Mouse (Mus musculus) CH12.LX (cell line): ENCODE results near the gene Kif22. TPM values are rescaled to one million over a fixed set of nuclear protein-coding genes. Genes with fewer than 3 reads are reported as not detected.

Experiments
- DNase-seq: peaks from one replicate; pipeline ENCODE4 v3.0.0-alpha.2; 2013; ENCODE audit errors: extremely low read depth
- H3K27ac ChIP-seq: 2 replicates; pipeline ENCODE4 v1.5.1; 2012; ENCODE audit warnings: low read depth, mild to moderate bottlenecking, control low read depth, moderate library complexity; ENCODE audit not compliant: insufficient read depth
- H3K27me3 ChIP-seq: replicated peaks from 2 replicates; pipeline ENCODE3; 2012; ENCODE audit warnings: inconsistent platforms
- H3K36me3 ChIP-seq, 2 experiments: replicated peaks in 1 of 2; 2 replicates each; pipeline versions ENCODE3 to v1.6.1; 2012; ENCODE audit warnings: inconsistent platforms in 1 of 2, low read length in 1 of 2, mild to moderate bottlenecking in 1 of 2, mixed read lengths in 1 of 2, moderate library complexity in 1 of 2; ENCODE audit not compliant: control insufficient read depth in 1 of 2, insufficient read depth in 1 of 2
- H3K4me1 ChIP-seq, 2 experiments: 2 replicates each; pipeline ENCODE4 v1.6.1; 2012; ENCODE audit warnings: inconsistent platforms in 1 of 2, moderate library complexity in 1 of 2; ENCODE audit not compliant: insufficient read depth in 2 of 2, control insufficient read depth in 1 of 2
- H3K4me2 ChIP-seq: 2 replicates; pipeline ENCODE4 v1.6.1; 2012; ENCODE audit warnings: low read depth, mild to moderate bottlenecking, control low read depth; ENCODE audit not compliant: poor library complexity, insufficient read depth, severe bottlenecking
- H3K4me3 ChIP-seq, 3 experiments: fragments of 150-350 bp in 1 of 3; sonication (generic) in 1 of 3; replicated peaks in 1 of 3; 2 replicates each; pipeline versions ENCODE3 to v1.5.1; 2011 to 2012; ENCODE audit warnings: low read depth in 2 of 3, low read length in 2 of 3, mild to moderate bottlenecking in 2 of 3, moderate library complexity in 2 of 3, control low read depth in 1 of 3, improper control_type of control experiment in 1 of 3, inconsistent platforms in 1 of 3, mixed read lengths in 1 of 3; ENCODE audit not compliant: poor library complexity in 1 of 3
- H3K79me2 ChIP-seq: replicated peaks from 2 replicates; pipeline ENCODE4 v1.6.1; 2012; ENCODE audit warnings: mild to moderate bottlenecking, moderate library complexity; ENCODE audit not compliant: control insufficient read depth, poor library complexity, insufficient read depth, severe bottlenecking; ENCODE audit errors: extremely low read depth
- H3K9ac ChIP-seq: 2 replicates; pipeline ENCODE4 v1.6.1; 2012; ENCODE audit warnings: low read depth, mild to moderate bottlenecking, control low read depth, moderate library complexity; ENCODE audit not compliant: insufficient read depth
- H3K9me3 ChIP-seq: replicated peaks from 2 replicates; pipeline ENCODE3; 2012; ENCODE audit warnings: low read length, inconsistent platforms, mixed read lengths
- CHD2 ChIP-seq: IDR thresholded peaks from 2 replicates; pipeline ENCODE4 v1.6.1; 2011; ENCODE audit warnings: low read length, improper control_type of control experiment
- E2F4 ChIP-seq: IDR thresholded peaks from 2 replicates; pipeline ENCODE4 v1.6.1; 2011; ENCODE audit warnings: low read depth, low read length, improper control_type of control experiment; ENCODE audit not compliant: insufficient replicate concordance
- EP300 ChIP-seq: IDR thresholded peaks from 2 replicates; pipeline ENCODE4 v1.6.1; 2011; ENCODE audit warnings: low read length, improper control_type of control experiment
- ETS1 ChIP-seq: conservative IDR thresholded peaks from 2 replicates; pipeline ENCODE4 v1.6.1; 2012; ENCODE audit warnings: low read depth, mild to moderate bottlenecking, inconsistent platforms, low read length, improper control_type of control experiment, moderate library complexity
- JUN ChIP-seq: IDR thresholded peaks from 2 replicates; pipeline ENCODE4 v1.6.1; 2011; ENCODE audit warnings: low read depth, mild to moderate bottlenecking, low read length, improper control_type of control experiment, moderate library complexity; ENCODE audit not compliant: insufficient read depth
- MAZ ChIP-seq: IDR thresholded peaks from 2 replicates; pipeline ENCODE4 v1.6.1; 2012; ENCODE audit warnings: low read depth, mild to moderate bottlenecking, inconsistent platforms, low read length, improper control_type of control experiment, moderate library complexity
- NRF1 ChIP-seq: IDR thresholded peaks from 2 replicates; pipeline ENCODE4 v1.6.1; 2014; ENCODE audit warnings: low read depth, mild to moderate bottlenecking, inconsistent platforms, low read length, improper control_type of control experiment, moderate library complexity
- POLR2A ChIP-seq: IDR thresholded peaks from 2 replicates; pipeline ENCODE4 v1.6.1; 2011; ENCODE audit warnings: low read depth, mild to moderate bottlenecking, improper control_type of control experiment, low read length
- POLR2AphosphoS2 ChIP-seq: IDR thresholded peaks from 2 replicates; pipeline ENCODE4 v1.6.1; 2011; ENCODE audit warnings: low read depth, low read length, improper control_type of control experiment
- RAD21 ChIP-seq: IDR thresholded peaks from 2 replicates; pipeline ENCODE4 v1.6.1; 2011; ENCODE audit warnings: low read depth, mild to moderate bottlenecking, low read length, improper control_type of control experiment, moderate library complexity
- USF1 ChIP-seq: IDR thresholded peaks from 2 replicates; pipeline ENCODE4 v1.6.1; 2014; ENCODE audit warnings: low read depth, mild to moderate bottlenecking, inconsistent platforms, low read length, improper control_type of control experiment
- USF2 ChIP-seq: conservative IDR thresholded peaks from 2 replicates; pipeline ENCODE4 v1.6.1; 2011; ENCODE audit warnings: low read depth, low read length, improper control_type of control experiment
- ZC3H11A ChIP-seq: IDR thresholded peaks from 2 replicates; pipeline ENCODE4 v1.6.1; 2012; ENCODE audit warnings: low read depth, mild to moderate bottlenecking, inconsistent platforms, low read length, improper control_type of control experiment
- ZKSCAN1 ChIP-seq: IDR thresholded peaks from 2 replicates; pipeline ENCODE4 v1.6.1; 2012; ENCODE audit warnings: low read depth, inconsistent platforms, low read length, improper control_type of control experiment, borderline replicate concordance
- ZNF384 ChIP-seq: IDR thresholded peaks from 2 replicates; pipeline ENCODE4 v1.6.1; 2012; ENCODE audit warnings: low read depth, low read length, improper control_type of control experiment, inconsistent platforms
- dilution Hi-C: fragments of 300-500 bp; cut with MboI; formaldehyde crosslinking; loops from 2 replicates; pipeline ENCODE4 v1.14.3; 2020; ENCODE audit warnings: low sequenced_read_pairs; ENCODE audit not compliant: extremely low pct_unique_long_range_greater_than_20kb, extremely low pct_ligation_motif_present
- in situ Hi-C: fragments of 300-500 bp; cut with MboI; formaldehyde crosslinking; loops from 3 replicates; pipeline ENCODE4 v1.14.3; 2019; ENCODE audit warnings: low sequenced_read_pairs, low pct_ligation_motif_present, low pct_unique_long_range_greater_than_20kb, mixed read lengths
- polyA plus RNA-seq: library from polyadenylated mRNA; unstranded; fragments of >175 nt; gene quantifications from 2 replicates; pipeline ENCODE4 v1.2.1, GENCODE M21; 2012; ENCODE audit warnings: low read depth; ENCODE audit not compliant: insufficient read length
- total RNA-seq, 2 experiments: library from RNA; depleted of rRNA; stranded (reverse); fragments of 300-350 nt in 1 of 2; fragments of >200 nt in 1 of 2; gene quantifications; 2 replicates each; pipeline ENCODE4 v1.2.3; 2012 to 2014

Kif22 gene
- total and polyA plus RNA-seq, 3 experiments = 54.2 to 86.2 (median 58.1) TPM

GRCm38 (mm10) chr7:127073221-127073620 is 30.9 kb upstream of the Kif22 start:
- no peak for TF ChIP-seq ZKSCAN1
- TF ChIP-seq USF1 = no peak
- no peak for TF ChIP-seq ZNF384
- no peak for TF ChIP-seq EP300
- TF ChIP-seq USF2 = no peak
- TF ChIP-seq CHD2 = no peak
- in situ Hi-C loops = no loop called here
- H3K27ac ChIP-seq = no peak overlapping the region
- peaks cover 2 to 23% of the 10 kb centered on the region in 2 experiments; a peak in 3 of 4 replicates for H3K4me1 ChIP-seq
- no peak overlapping the region for H3K4me3 ChIP-seq
- H3K9ac ChIP-seq = no peak overlapping the region
- peaks cover 4% of the 10 kb centered on the region for H3K9me3 ChIP-seq
- H3K4me2 ChIP-seq = no peak overlapping the region
- H3K27me3 ChIP-seq = no peaks in the 10 kb centered on the region
- peaks cover 0 to 17% of the 10 kb centered on the region in 2 experiments for H3K36me3 ChIP-seq
- no peaks in the 10 kb centered on the region for H3K79me2 ChIP-seq
- no peak for DNase-seq
- dilution Hi-C loops = no loop called here

- no peak overlapping the region for H3K4me2 ChIP-seq
- no peak overlapping the region for H3K4me3 ChIP-seq
- no peaks in the 10 kb centered on the region for H3K79me2 ChIP-seq
- TF ChIP-seq RAD21 = no peak
- TF ChIP-seq MAZ = no peak
- TF ChIP-seq ZKSCAN1 = no peak
- no peak for TF ChIP-seq ETS1
- TF ChIP-seq POLR2A = no peak
- TF ChIP-seq E2F4 = no peak
- TF ChIP-seq CHD2 = no peak
- TF ChIP-seq NRF1 = no peak
- no peak for TF ChIP-seq ZC3H11A
- no peak for TF ChIP-seq JUN
- no peak for TF ChIP-seq POLR2AphosphoS2
- peaks cover 2 to 6% of the 10 kb centered on the region in 2 experiments; a peak in 3 of 4 replicates for H3K4me1 ChIP-seq
- H3K27me3 ChIP-seq = no peaks in the 10 kb centered on the region
- H3K36me3 ChIP-seq = peaks cover 0 to 6% of the 10 kb centered on the region in 2 experiments
- peaks cover 4% of the 10 kb centered on the region for H3K9me3 ChIP-seq
- H3K27ac ChIP-seq = no peak overlapping the region
- in situ Hi-C loops = no loop called here
- DNase-seq = no peak
- dilution Hi-C loops = no loop called here
- H3K9ac ChIP-seq = no peak overlapping the region
These were observed 28.7 kb upstream of the Kif22 start for GRCm38 (mm10) chr7:127070871-127071413.
